Mouse (Mus musculus) CH12F3 (cell line): ENCODE measurements around the gene Arhgdia.

Experiments
- in situ Hi-C: fragments of 300-500 bp; cut with MboI; formaldehyde crosslinking; loops from 2 replicates; pipeline ENCODE4 v1.14.3; 2020; ENCODE audit warnings: low sequenced_read_pairs

The Arhgdia gene

DNA sequence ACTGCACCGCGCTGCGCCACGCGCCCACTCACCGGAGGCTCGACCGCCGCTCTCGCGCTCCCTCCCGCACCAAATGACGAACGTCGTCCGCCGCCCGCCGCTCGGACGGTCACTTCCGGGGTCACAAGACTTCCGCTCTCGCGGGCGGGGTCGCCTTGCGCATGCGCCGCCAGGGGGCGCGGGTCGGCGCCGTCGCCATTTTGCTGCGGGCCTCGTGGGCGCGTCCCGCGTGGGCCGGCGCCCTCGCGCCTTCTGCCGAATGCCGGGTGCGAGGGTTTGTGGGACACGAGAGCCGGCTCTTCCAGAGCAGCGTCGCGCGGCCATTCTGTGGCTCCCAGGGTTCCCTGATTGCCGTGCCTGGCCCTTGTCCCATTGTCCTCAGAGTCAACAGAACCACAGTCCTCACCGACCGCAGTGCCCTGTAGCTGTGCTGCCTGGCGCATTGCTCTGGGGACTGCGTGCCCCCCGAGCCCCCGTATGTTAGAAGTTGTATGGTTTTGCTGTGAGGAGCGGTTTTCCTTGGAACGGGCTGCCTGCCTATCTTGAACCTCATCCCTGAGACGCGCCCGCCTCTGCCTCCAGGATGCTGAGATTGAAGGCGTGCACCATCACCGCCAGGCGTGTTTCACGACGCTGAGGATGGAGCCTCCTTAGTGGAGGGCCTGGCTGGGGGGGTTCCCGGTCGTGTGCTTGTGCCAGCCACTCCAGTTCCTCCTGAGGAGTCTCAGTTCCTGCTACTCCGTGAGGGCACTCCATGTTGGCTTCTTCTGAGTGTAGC is at the start of gene Arhgdia:
Gene Arhgdia, minus strand, starts transcription at position 135 of the 778 bp plus-strand sequence.
- in situ Hi-C loops = no loop called here

DNA sequence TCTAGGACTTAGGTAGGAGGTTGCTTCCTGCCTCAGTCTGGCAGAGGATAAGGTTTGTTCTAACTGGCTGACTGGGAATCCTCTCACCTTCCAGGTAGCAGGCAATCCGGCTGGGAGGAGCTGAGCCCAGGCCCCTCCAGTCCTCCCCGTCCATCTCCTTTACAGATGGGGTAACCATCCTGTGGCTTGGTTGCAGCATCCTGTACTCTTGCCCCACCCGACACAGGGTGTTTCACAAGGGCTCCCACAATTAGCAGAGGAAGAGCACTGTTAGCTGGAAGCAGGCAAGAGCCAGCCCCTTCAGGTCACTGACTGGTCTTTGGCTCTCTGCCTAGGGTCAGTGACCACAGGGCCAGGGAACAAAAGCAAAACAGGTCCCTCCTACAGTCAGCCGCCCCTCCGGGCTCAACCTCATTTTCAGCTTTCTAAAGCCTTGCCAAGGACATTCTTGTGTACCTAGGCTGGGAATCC is 49.0 kb upstream of the Arhgdia start:
- in situ Hi-C loops = no loop called here

DNA sequence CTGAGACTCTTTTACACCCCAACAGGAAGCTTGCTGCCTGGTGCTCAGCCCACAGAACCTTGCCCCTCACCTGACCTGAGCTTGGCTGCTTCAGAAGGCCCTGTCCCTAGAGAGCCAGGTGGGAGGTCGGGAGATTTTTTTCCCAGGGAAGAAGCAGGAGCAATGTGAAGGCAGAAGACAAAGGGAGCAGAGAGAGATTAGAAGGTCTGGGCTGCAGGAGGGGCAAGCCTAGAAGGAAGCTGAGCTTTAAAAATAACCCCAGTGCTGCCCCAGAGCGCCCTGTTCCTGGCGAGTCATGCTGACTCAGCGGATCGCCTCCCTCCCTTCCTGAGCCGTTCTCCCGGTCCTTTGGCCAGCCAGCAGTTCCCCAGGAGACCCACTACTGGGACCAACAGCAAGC is 48.5 kb upstream of the Arhgdia start:
- in situ Hi-C loops = no loop called here

DNA sequence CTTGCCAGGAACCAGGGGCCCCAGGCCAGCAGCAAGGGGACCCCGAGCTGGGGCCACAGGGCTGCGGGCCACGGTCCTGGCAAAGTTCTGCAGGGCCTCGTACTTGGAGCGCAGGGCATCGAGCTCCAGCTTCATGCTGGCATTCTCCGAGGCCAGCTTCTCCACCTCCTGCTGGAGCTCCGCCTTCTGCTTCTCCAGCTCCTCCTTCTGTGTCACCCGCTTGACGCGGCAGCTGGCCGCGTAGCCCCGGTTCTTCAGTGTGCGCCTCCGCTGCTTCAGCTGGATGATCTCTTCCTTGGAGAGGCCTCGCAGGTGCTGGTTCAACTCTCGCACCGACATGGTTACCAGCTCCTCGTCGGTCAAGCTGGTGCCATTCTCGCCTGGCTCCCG is 47.9 kb upstream of the Arhgdia start:
- in situ Hi-C loops = no loop called here

DNA sequence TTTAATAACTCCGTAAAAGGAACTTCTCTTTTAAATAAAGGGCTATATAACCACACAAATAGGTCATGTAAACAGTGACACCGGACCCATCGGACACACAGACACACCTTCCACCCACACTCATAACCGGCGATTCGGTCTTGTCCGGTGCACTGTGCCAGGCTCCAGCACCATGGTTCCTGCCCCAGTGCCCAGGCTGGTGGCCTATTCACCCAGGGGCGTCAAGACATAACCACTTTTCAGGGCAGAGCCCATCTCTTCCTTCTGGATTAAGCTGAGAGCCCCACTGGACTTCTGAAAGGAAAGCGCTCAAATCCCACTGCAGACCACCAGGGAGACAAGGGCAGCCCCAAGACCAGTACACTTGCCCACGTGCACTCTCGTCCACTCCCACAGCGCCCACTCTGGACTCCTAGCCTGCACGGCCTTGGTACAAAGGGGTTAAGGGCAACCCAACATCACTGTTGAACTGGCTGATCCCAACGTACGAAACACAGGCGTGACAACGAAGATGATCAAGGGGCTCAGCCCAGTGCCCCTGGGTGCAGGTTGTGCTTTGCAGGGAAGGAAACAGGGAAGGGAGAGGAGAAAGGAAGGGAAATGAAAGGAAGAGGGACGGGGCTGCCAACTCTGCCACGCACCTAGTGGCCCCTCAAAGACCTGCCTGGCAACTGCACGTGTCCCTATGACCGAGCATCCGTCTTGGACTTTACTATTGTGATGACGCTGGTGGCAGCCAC is 47.3 kb upstream of the Arhgdia start:
- in situ Hi-C loops = no loop called here

DNA sequence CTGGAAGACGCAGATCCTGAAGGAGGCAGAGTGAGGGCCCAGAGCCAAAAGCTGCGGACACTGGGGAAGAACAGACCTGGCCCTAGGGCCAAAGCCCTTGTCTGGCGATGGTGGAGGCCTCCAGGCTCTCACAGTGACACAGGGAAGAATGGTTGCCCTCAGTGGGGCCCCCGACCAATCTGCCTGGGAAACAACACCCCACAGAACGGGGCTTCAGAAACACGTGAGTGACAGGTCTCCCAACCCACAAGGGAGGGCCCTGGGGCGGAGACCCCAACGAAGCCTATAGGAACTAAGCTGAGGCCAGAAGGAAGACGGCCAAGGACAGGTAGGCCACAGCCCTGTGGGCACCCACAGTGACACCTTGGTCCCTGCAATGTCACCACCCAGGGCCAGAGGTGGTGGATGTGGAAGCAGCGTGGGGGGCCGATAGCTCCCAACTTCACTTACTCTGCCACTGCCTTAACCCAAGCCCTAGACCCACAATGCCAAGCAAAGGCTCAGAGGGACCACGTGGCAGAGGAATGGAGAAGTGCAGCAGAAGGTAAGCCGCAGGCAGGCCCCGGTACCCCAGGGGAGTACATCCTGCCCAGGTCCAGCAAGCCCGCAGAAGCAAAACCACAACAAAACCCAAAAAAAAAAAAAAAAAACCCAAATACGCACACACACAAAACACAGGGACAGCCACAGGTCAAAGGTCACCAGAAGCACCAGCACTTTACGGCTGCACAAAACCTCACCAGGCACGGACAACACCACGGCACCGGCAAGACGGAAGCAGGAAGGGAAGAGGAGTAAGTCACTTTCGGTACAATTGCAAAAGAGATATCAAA is 46.3 kb upstream of the Arhgdia start:
- in situ Hi-C loops = no loop called here

DNA sequence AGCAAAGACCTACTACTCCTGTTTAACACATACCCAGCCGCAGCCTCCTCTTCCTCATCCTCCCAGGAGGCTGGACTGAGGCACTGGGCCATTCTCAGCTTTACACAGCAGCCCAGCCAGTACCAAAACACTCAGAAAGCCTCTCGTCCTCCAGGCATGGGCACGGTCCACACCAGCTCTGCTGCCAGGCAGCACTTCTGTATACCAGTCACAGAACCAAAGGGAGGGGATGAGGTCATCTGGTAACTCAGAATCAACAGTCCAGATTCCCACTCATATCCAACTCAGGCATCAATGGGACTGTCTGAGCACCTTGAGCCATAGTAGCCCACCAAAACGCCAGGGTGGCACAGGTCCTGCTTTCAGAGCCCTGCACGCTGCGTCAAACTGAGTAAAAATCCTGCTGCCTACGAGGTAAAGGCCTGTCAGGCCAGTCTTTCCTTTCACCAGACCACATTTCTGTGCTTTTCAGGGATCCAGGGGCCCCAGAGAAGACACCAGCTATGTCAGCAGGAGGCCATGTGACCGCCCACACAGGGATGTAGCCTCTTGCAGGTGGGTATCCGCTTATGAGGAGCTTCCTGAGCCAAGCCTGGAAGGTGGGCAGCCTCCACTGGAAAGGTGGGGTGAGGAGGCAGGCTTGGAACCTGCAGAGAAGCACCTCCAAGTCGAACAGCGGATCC is 45.5 kb upstream of the Arhgdia start:
- in situ Hi-C loops = no loop called here

DNA sequence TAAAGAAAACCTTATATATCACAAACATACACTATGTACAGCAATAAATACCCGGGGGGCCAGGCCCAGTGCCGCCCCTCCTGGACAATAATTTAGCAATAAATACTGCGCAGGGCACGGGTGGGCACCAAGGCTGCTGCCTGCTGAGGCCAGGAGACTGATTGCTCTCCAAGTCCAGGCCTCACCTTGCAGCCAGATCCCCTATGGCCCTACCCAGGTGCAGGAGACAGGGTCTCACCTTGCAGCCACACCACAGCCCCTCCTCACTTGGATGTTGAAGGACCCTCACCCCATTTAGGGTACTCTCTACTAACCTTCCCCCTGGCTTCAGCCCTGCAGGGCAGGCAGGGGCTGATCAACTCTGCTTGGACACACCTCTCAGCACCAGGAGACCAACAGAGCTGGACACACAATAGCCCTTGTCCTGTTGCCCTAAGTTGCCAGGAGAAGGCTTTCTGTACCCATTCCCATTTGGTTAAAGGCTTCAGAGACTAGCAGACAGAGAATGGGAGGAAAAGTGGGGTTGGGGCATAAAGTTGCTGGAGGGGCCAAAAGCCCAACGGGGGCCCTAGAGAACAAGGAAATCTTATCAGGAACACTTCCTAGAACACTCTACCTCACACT is 43.8 kb upstream of the Arhgdia start, which contains the start of gene Sirt7:
Gene Sirt7, minus strand, starts transcription at position 89 of the 624 bp plus-strand sequence.
- in situ Hi-C loops = no loop called here

DNA sequence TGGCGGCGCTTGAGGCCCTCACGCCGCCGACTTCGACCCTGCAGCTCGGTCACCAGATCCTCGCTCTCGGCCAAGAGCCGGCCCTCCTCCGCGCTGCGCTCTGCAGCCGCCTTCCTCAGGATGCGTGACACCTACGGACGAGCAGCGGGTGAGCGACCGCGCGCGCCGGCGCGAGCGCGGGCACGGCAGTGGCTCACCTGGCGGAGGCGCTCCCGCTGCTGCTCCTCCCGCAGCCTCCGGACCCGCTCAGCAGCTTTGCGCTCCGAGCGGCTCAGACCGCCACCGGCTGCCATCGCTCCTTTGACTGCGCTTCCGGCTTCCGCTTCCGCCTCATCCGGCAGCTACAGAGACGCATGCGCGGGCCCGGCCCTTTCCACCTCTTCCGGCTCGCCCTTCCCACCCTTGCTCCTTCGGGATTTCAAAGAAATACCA is 43.3 kb upstream of the Arhgdia start:
- in situ Hi-C loops = no loop called here

DNA sequence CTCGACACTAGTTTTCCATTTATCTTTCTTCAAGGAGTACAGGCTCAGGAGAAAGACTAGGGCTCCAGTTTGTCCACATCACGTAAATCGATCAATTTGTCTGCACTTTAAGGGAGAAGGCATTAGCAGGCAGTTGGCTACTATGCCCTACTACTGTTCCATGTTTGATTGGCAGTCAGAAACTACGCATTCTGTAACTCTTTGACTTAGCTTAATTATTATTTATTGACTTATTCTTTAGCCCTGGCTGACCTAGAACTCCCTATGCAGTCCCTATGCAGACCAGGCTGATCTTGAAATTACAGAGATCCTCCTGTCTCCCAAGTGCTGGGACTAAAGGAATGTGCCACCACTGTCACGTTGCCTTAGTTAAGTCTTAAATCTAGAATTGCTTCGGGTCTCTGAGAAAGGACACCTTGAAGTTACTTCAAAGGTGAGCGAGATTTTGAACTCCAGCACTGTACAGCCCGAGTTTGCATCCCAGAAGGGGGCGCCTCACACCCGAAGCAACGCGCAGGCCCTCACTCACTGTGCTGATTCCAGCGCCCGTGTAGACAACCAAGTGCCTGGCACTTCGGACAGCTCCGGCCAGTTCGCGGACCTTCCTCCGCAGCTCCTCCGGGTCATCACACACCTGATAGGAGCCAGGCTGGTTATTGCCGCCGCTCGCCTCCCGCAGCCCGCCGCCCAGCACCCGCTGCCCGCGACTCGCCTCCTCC is 42.7 kb upstream of the Arhgdia start:
- in situ Hi-C loops = no loop called here

DNA sequence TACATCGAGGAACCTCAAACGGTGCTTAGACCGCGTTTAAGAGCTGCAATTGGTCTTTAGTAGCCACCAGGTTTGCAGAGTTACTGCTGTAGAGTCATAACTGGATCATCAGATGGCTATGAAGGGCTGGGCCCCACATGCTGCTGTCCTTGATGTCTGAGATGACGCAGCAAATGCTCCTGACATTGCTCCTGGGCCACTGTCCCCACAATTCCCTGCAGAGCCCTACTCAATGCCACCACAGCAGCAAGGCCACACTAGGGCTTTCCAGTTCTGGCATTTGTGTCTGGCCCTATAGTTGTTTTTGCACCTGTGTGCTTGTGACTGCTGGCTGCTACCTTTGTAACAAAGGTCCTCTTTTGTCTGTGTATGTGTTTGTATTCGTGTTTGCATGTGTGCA is 41.4 kb upstream of the Arhgdia start:
- in situ Hi-C loops = no loop called here

DNA sequence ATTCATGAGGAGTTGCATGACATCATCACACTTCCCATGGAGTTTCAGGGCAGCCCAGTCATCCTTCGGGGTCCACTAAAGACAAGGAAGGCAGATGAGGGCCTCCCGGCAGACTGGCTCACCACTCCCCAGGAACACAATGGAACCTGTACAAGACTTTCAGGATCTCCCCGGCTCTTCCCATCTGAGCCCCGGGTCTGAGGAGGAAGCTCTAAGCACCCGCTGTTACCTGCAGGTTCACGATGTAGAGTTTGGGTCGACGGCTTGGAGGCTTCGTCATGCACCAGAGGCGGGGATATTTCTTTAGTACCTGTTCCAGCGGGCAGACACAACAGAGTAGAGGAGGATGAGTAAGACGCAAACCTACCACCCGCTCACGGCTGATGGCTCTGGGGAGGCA is 38.8 kb upstream of the Arhgdia start:
- in situ Hi-C loops = no loop called here

DNA sequence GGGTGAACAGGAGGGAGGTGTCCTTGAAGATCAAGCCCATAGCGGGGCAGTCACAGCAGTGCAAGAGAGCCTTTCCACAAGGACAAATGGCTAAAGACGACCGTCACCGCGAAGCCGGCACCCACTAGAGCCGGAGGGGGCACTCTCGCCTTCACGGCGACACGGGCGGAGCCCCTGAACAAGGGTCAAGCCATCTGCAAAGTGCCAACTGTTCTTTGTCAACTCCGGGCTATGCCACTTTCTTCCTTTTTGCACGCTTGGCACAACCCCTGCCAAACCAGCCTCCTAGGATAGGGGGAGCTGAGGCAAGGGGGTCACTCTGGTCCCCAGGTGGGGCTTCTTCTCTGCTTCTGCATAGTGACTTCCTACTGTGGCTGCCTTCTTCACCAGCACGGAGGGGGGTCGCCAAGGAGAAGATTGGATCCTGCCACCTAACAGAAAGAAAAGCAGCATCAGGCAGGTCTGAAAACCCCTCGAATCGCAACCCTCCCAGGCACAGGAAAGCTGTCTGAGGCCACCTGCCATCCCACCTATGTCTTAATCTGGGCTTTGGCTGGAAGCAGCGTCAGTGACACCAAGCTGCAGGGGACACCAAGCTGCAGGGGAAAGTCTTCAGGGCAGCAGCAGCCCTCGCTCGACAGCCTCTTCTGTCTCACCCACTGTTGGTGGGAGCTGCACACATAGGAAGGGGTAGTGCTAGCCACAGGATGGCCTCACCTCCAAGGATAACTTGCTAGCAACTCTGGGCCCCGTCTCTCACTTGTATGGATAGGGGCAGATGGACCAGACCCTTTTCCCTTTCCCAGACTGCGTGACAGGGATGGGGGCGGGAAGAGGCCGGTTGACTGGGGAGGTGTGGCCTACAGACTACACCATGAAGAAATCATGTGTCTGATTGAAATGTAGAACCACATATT is 37.5 kb upstream of the Arhgdia start:
- in situ Hi-C loops = no loop called here

DNA sequence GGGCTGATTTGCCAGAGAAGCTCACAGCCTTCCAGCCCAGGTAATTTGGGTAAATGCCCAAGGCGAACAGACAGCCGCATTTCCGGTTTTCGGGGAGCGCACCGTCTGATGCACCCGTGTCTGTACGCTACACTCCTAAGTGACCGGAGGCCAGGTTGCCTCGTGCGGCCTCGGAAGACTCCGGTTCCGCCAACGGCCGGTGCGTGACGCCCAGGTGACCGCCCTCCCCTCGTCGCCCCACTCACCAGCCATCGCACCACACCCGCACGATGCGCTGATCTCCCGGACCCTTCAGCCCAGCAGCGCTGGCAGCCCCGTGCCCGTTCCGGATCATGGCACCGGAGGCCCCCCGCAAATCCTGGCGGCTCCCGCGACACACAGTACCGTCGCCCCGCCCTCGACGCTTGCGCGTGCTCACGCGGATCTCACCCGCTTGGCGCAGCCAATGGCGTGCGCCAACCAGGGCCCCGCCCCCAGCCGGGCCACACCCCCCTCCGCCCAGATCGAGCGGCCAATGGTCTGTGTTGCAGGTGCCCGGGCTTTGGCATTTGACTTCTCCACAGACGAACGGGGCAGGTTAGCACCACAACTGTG is 36.2 kb upstream of the Arhgdia start, which contains the start of gene Pcyt2:
Gene Pcyt2, minus strand, starts transcription at position 418 of the 594 bp plus-strand sequence.
- in situ Hi-C loops = no loop called here

DNA sequence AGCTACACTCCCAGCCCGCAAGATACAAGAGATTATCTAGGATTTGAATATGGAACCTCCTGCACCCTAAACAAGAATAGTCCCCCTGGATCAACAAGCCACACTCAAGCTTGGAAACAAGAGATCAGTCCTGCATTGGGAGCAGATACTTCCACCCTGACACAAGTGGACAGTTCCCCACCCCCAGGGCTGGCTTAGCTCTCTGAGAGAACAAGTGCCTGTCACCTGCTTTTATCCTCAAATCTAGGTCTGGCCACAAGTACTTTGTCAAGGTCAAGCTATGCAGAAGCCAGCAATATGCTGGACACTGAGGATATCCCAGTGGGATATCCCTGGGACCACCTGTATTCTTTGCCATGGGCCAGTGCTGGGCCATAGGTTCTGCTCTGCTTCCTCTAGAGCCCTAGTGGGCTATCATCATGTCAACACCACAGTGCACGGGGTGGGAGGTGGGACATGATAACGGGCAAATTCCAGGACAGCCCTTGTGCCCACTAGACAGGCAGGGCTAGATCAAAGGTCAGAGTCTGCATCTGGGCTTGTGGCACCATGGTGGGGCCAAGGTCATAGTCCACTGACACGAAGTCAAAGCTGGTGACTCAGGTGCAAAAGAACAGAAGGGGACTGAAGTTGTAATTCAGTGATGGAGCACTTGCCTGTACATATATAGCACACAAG is 35.3 kb upstream of the Arhgdia start:
- in situ Hi-C loops = no loop called here

DNA sequence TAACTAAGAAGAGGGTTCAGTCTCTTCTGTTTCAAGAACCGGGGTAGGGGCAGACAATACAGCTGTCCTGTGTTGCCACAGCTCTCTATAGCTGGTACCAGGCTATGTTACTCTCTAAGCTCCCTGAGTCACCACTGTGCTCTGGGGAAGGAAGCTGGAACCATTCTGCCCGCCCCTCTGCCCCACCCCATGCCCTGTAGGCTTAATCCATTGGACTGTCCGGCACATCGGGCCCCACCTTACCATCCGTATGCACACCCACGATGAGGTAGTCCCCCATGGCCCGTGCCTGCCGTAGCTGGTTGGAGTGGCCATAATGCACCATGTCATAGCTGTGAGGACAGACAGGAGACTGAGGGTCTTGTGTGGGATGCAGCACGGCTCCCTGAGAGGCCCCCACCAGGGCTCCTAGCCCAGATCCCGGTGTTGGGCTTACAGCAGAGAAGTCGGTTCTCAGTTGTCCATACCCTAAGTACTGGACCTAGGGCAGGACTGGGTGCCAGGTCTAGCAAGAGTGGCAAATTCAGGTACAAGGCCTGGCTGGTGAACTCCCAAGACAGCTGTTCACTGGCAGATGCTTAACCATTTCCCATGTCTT is 34.3 kb upstream of the Arhgdia start:
- in situ Hi-C loops = no loop called here

DNA sequence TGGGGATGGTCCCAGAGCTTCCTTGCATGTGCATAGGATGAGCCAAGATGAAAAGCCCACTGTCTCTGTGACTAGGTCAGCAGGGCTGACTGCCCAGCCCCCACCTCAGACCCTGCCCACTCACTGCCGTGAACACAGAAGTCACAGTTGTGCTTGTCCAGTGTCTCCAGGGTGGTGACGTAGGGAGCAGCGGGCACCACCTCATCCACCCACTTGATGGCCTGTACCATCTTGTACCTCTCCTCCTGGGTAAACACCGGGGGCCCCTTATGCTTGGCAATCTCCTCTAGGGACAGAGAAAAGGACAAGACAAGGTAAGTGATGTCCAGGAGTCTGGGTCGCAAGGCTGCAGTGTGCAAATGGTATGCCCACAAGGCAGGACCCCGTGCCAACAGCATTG is 33.7 kb upstream of the Arhgdia start:
- in situ Hi-C loops = no loop called here
